Mouse (Mus musculus) C2C12 (cell line): ENCODE measurements around the gene Polr2m.

ENCODE experiments used
- CTCF ChIP-seq: IDR thresholded peaks from one replicate; pipeline ENCODE4 v1.5.1; 2011; ENCODE audit not compliant: control insufficient read depth, insufficient read depth, insufficient read length
- MYOG ChIP-seq: IDR thresholded peaks from one replicate; pipeline ENCODE4 v1.6.1; 2011; ENCODE audit not compliant: control insufficient read depth, insufficient read length; ENCODE audit errors: extremely low read depth
- USF1 ChIP-seq: IDR thresholded peaks from one replicate; pipeline ENCODE4 v1.6.1; 2011; ENCODE audit warnings: low read depth, mild to moderate bottlenecking, control low read depth, moderate library complexity

DNA sequence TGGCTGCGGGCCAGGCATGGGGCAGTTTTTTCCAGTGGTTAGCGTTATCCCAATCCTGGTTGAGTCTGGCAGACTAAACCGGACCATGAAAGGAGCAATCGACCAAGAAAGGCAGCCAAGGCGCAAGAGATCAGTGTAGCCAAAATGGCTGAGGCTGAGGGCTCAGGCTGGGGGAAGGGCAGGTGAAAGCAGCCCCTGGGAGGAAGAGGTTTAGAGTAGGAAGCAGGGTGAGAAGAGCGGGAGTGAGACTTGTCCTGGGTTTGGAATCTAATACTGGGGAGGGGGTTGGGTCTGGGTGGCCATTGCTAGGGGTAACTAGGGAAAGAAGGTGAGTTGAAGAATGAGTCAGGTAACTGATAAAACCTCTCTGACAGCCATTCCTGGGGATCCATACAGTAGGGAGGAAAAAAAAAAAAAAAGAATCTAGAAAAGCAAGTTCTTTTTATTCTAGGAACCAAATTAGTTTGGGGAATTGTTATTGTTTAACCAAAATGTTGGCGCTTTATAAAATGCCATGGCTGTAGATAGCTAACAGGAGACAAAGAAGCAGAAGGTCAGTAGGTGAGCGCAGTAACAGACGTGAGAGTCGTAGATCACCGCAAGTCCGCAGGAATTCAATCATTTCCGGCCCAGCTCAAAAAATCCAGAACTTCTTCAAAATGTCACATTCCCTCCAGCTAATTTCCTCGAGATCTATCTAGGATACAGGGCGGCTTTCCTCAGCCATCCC, 6.7 kb upstream of the Polr2m start:
- TF ChIP-seq USF1 (no peak), CTCF (no peak), MYOG (no peak)
